Mouse (Mus musculus): ENCODE results near the gene Etl4.

- TF ChIP-seq CTCF (IDR thresholded peaks at IDR 0.05; ENCODE audit: low read depth) (no peak), EP300 (IDR thresholded peaks at IDR 0.05; ENCODE audit: low read depth) (no peak)
These were observed 541.4 kb downstream of the Etl4 start for GRCm38 (mm10) chr2:20450945-20451344.

Data from liver, postnatal 0 days (tissue).